Mouse (Mus musculus): ENCODE measurements around the gene Gm11985.

The Gm11985 gene

GRCm38 (mm10) chr11:7199736-7200392 is 11.5 kb upstream of the Gm11985 start:
- DNase-seq (ENCODE audit: low spot score in 2 of 2) = peak in 1 of 2 experiments; percentile 12

GRCm38 (mm10) chr11:7198481-7199256 is 10.3 kb upstream of the Gm11985 start:
- no peak for DNase-seq (ENCODE audit: low spot score in 2 of 2)

- no peak for DNase-seq (ENCODE audit: low spot score in 2 of 2)
These were observed 9.6 kb upstream of the Gm11985 start for GRCm38 (mm10) chr11:7198006-7198405.

GRCm38 (mm10) chr11:7197491-7197941 is 9.1 kb upstream of the Gm11985 start, which contains the start of gene Igfbp1:
TSS of gene Igfbp1 (plus strand) at chr11:7197782.
- DNase-seq (ENCODE audit: low spot score in 2 of 2) = no peak

- DNase-seq (ENCODE audit: low spot score in 2 of 2) = no peak
These were observed 6.9 kb upstream of the Gm11985 start for GRCm38 (mm10) chr11:7195312-7195685.

GRCm38 (mm10) chr11:7194432-7195311 is 6.3 kb upstream of the Gm11985 start:
- no peak for DNase-seq (ENCODE audit: low spot score in 2 of 2)

- DNase-seq (ENCODE audit: low spot score in 2 of 2) = no peak
These were observed 4.8 kb upstream of the Gm11985 start for GRCm38 (mm10) chr11:7193134-7193533.

GRCm38 (mm10) chr11:7192710-7193109 is 4.3 kb upstream of the Gm11985 start:
- DNase-seq (ENCODE audit: low spot score in 2 of 2) = no peak

GRCm38 (mm10) chr11:7187472-7187871 is 897 bp downstream of the Gm11985 start:
- no peak for DNase-seq (ENCODE audit: low spot score in 2 of 2)

- no peak for DNase-seq (ENCODE audit: low spot score in 2 of 2)
These were observed 3.9 kb downstream of the Gm11985 start for GRCm38 (mm10) chr11:7184420-7184819.

- DNase-seq (ENCODE audit: low spot score in 2 of 2) = no peak
These were observed 5.8 kb downstream of the Gm11985 start for GRCm38 (mm10) chr11:7182409-7183042.

- no peak for DNase-seq (ENCODE audit: low spot score in 2 of 2)
These were observed 9.1 kb downstream of the Gm11985 start for GRCm38 (mm10) chr11:7179276-7179675.

GRCm38 (mm10) chr11:7178724-7179123 is 9.6 kb downstream of the Gm11985 start:
- no peak for DNase-seq (ENCODE audit: low spot score in 2 of 2)

GRCm38 (mm10) chr11:7173664-7174063 is 14.7 kb downstream of the Gm11985 start:
- DNase-seq (ENCODE audit: low spot score in 2 of 2) = no peak

- DNase-seq (ENCODE audit: low spot score in 2 of 2) = no peak
These were observed 18.7 kb downstream of the Gm11985 start for GRCm38 (mm10) chr11:7169645-7170044.

GRCm38 (mm10) chr11:7164416-7164815 is 24.0 kb downstream of the Gm11985 start:
- DNase-seq (ENCODE audit: low spot score in 2 of 2) = no peak

- peak; percentile 15 to 36 for DNase-seq (ENCODE audit: low spot score in 2 of 2)
These were observed 26.7 kb downstream of the Gm11985 start for GRCm38 (mm10) chr11:7161502-7162174.

- no peak for DNase-seq (ENCODE audit: low spot score in 2 of 2)
These were observed 27.7 kb downstream of the Gm11985 start for GRCm38 (mm10) chr11:7160637-7161101.

GRCm38 (mm10) chr11:7160146-7160545 is 28.2 kb downstream of the Gm11985 start:
- DNase-seq (ENCODE audit: low spot score in 2 of 2) = no peak

GRCm38 (mm10) chr11:7158196-7158595 is 30.2 kb downstream of the Gm11985 start:
- peak in 1 of 2 experiments; percentile 13 for DNase-seq (ENCODE audit: low spot score in 2 of 2)

- no peak for DNase-seq (ENCODE audit: low spot score in 2 of 2)
These were observed 31.9 kb downstream of the Gm11985 start for GRCm38 (mm10) chr11:7156427-7156826.
